Mouse (Mus musculus): ENCODE data around the gene Katnal1. TPM values are rescaled to one million over a fixed set of nuclear protein-coding genes. Genes with fewer than 3 reads are reported as not detected.

Katnal1 gene
- total RNA-seq, 2 experiments from 2014 or later, result 55.4 to 56.9 TPM

DNA sequence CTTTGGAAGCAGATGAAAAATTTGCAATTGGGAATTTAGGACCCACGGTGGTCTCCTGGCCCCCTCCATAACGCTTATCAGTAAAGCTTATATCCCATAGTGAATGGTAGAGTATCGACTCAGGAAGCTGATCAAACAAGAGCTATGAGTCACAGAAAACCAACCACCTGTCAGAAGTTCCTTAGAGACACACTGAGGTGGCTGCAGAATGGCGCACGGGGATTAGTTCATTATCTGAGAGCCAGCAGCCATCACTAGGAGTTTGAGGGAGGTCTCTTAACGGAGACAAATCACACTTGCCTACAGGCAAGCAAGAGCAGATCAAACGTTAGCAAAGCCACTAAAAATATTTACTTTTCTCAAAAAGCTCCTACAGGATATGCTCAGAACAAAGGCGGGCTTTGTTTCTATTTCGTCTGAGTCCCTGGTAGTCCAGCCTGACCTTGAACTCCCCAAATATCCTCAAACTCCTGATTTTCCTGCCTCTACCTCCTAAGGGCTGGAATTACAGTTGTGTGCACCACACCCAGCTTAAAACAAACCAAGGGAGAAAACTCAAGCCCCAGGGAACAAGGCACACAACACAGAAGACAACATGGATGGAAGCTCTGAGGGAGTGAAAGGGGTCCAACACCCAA is 27.9 kb upstream of the Katnal1 start:
- intact Hi-C loops (cut with DNase I), result loop anchor here (10.0 kb wide), 1 partner anchor 142 kb away; no protein-coding TSS in a partner anchor
- DNase-seq (ENCODE audit: low spot score in 2 of 2), result no peak

GRCm38 (mm10) chr5:148956091-148956490 is 27.0 kb upstream of the Katnal1 start:
- no peak for DNase-seq (ENCODE audit: low spot score in 2 of 2)
- intact Hi-C loops (cut with DNase I), result loop anchor here (10.0 kb wide), 1 partner anchor 141 kb away; no protein-coding TSS in a partner anchor

GRCm38 (mm10) chr5:148955575-148955974 is 26.5 kb upstream of the Katnal1 start:
- DNase-seq (ENCODE audit: low spot score in 2 of 2), result no peak
- intact Hi-C loops (cut with DNase I), result loop anchor here (10.0 kb wide), 1 partner anchor 141 kb away; no protein-coding TSS in a partner anchor

GRCm38 (mm10) chr5:148954314-148955060 is 25.4 kb upstream of the Katnal1 start:
- intact Hi-C loops (cut with DNase I), result loop anchor here (10.0 kb wide), 1 partner anchor 140 kb away; no protein-coding TSS in a partner anchor

DNA sequence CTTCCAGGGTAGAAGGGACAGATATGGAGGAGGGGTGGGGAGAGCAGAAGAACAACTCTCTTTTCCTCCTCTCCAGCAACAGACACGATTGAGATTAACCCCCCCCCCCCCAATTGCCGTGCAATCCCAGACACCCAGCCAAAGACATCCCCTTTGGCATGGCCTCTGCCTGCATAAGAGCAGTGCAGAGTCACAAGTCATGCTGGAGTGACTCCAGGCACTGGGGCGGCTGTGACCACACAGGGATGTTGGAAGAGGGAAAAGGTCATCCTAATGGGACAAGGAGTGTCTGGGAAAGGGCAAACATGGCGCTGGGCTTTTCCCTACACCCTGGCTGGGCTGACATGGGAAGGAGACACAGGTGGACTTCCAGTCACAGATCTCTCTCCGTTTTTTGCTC is 24.0 kb upstream of the Katnal1 start:
- intact Hi-C loops (cut with DNase I), result loop anchor here (10.0 kb wide), 1 partner anchor 138 kb away; no protein-coding TSS in a partner anchor
- no peak for DNase-seq (ENCODE audit: low spot score in 2 of 2)

More at GRCm38 (mm10) chr5:148954314-148955060, 25.4 kb upstream of the Katnal1 start:
- peak in 1 of 2 experiments; percentile 21 for DNase-seq (ENCODE audit: low spot score in 2 of 2)

DNA sequence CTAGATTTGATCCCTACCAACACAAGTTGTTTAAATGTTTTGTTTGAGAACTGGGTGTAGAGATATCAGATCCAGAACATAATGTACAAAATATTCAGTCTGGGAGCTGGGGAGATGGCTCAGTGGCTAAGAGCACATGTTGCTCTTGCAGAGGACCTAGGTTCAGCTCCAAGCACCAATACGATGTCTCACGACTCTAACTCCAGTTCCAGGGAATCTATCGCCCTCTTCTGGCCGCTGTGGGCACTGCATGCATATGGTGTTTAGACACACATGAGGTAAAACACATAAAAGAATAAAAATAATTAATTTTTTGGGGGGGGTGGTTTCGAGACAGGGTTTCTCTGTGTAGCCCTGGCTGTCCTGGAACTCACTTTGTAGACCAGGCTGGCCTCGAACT is 23.3 kb upstream of the Katnal1 start:
- intact Hi-C loops (cut with DNase I), result loop anchor here (10.0 kb wide), 1 partner anchor 138 kb away; no protein-coding TSS in a partner anchor
- no peak for DNase-seq (ENCODE audit: low spot score in 2 of 2)

DNA sequence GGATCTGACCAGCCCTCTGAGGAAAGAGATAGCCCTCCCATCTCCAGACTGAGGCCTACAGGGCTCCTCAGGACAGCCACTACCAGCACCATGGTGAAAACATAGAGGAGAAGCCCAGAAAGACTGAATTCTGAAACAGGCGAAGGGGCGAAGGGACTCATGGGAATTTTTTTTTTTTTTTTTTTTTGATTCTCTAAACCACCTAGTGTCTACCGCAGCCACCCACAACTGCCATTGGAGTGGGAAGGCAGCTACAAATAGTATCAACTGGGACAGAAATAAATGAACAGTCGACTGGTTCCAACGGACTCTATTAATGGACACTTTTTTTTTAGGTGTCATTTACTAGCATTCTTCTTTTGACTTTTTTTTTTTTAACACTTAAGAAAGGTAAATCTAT is 22.2 kb upstream of the Katnal1 start:
- intact Hi-C loops (cut with DNase I), result loop anchor here (10.0 kb wide), 1 partner anchor 137 kb away; no protein-coding TSS in a partner anchor

GRCm38 (mm10) chr5:148950064-148950463 is 20.9 kb upstream of the Katnal1 start:
- intact Hi-C loops (cut with DNase I), result loop anchor here (10.0 kb wide), 1 partner anchor 135 kb away; no protein-coding TSS in a partner anchor
- no peak for DNase-seq (ENCODE audit: low spot score in 2 of 2)

More for the DNA sequence above, 22.2 kb upstream of the Katnal1 start:
- no peak for DNase-seq (ENCODE audit: low spot score in 2 of 2)

GRCm38 (mm10) chr5:148948577-148948976 is 19.5 kb upstream of the Katnal1 start:
- DNase-seq (ENCODE audit: low spot score in 2 of 2), result no peak
- intact Hi-C loops (cut with DNase I), result no loop called here

GRCm38 (mm10) chr5:148947412-148947811 is 18.3 kb upstream of the Katnal1 start:
- DNase-seq (ENCODE audit: low spot score in 2 of 2), result no peak
- intact Hi-C loops (cut with DNase I), result no loop called here

DNA sequence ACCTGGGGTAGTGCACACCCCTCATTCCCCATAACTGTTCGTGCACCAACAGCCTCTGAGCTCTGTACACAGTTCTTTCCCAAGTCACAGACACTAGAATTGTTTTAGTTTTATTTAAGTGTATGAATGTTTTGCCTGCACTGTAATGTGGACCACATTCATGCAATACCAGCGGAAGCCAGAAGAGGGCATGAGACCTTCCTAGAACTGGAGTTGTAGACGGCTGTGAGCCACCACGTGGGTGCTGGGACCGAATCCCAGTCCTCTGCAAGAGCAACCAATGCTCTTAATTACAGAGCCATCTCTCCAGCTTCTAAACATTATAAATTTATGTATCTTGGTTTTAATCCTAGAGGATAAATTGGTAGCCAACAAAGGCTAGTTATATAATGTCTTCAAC is 17.7 kb upstream of the Katnal1 start:
- DNase-seq (ENCODE audit: low spot score in 2 of 2), result peak in 1 of 2 experiments; percentile 38
- intact Hi-C loops (cut with DNase I), result no loop called here

GRCm38 (mm10) chr5:148945735-148946134 is 16.6 kb upstream of the Katnal1 start:
- intact Hi-C loops (cut with DNase I), result no loop called here
- no peak for DNase-seq (ENCODE audit: low spot score in 2 of 2)

DNA sequence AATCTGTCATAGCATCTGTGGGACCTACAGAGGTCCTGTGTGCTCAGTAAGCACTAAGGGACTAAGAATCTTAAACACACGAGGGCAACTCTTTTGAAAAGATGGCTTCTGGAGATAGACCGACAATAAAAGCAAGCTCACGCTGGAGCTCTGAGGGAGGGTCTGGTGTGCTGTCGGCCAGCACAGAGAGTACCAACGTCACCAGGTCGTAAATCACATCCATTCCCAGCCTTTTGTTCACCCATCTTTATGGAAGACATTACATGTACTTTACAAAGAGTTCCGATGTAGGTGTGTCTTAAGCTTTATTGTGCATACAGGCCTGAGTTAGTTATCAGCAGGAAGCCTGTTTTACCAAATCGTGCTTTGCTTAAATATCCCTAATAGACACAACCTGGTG is 14.9 kb upstream of the Katnal1 start:
- intact Hi-C loops (cut with DNase I), result no loop called here
- DNase-seq (ENCODE audit: low spot score in 2 of 2), result no peak

DNA sequence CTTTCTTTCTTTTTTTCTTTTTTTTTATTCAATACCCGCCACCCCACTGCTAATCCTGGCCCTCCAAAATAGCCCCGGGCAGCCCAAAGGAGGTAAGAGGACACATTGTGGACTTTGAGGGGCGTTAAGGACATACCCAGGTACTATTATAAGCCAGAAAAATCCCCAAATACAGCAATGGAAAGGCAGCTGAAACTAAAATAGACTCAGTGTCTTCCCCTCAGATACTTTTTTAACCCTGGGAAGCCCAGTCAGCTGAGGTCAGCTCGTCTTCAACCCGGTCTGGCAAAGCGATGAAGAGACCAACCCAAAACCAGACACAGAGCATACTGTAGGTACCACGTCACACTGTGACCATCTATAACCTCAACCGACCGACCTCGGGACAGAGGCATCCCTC is 14.3 kb upstream of the Katnal1 start:
- intact Hi-C loops (cut with DNase I), result no loop called here
- DNase-seq (ENCODE audit: low spot score in 2 of 2), result no peak

GRCm38 (mm10) chr5:148942957-148943356 is 13.8 kb upstream of the Katnal1 start:
- intact Hi-C loops (cut with DNase I), result no loop called here
- DNase-seq (ENCODE audit: low spot score in 2 of 2), result no peak

GRCm38 (mm10) chr5:148942305-148942704 is 13.2 kb upstream of the Katnal1 start:
- no peak for DNase-seq (ENCODE audit: low spot score in 2 of 2)
- intact Hi-C loops (cut with DNase I), result no loop called here

DNA sequence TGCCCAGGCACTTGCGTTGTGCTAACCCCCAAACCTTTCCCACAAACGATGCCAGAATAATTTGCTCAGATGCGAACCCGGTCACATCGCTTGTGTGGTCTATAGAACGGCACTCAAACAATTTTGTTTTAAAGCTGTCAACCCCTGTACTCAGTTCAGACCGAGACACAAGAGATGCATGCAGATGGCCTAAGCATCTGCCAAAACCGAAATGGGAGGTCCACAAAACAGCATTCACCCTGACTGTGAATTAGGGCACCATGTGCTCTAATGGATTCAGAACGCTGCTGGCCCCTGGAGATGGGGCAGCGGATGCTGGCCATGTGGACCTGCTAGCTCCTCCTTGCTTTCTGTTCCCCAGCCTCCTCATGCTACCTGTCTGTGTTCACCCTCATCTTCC is 12.7 kb upstream of the Katnal1 start:
- intact Hi-C loops (cut with DNase I), result no loop called here
- DNase-seq (ENCODE audit: low spot score in 2 of 2), result no peak

GRCm38 (mm10) chr5:148939948-148940382 is 10.8 kb upstream of the Katnal1 start:
- intact Hi-C loops (cut with DNase I), result no loop called here
- no peak for DNase-seq (ENCODE audit: low spot score in 2 of 2)

DNA sequence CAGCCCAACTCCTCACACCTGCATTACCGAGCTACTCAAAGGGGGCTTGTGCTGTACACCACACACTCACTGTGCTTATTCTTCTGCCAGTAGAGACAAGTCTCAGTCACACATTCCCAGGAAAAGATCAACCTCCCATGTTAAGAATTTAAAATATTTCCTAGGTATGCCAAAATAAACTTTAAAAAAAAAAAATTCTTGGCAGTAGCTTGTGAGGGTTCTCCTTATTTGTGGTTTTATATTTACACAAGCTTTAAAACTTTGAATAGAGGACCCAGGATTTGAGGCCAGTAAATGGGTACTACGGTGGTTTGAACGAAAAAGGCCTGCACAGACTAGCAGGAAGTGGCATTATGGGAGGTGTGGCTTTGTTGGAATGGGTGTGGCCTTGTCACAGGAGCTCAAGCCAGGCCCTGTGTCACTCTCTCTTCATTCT is 7.4 kb upstream of the Katnal1 start:
- no peak for DNase-seq (ENCODE audit: low spot score in 2 of 2)
- intact Hi-C loops (cut with DNase I), result no loop called here

DNA sequence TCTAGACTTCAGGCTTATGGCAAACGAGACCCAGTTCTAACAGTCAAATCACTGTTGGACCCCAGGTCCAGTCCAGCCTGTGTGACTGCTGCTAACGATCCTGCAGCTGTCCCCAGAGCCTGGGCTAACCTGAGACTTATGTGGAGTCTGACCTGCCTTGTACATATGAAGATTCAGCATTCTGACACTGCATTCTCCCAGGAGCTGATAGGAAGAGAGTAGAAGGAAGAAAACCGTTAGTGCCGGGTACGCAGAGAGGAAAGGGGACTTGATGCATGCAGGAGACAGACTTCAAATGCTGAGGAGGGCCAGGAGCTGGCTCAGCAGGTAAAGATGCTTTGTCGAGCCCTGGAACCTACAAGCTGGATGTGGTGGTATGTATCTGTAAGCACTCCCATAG is 6.8 kb upstream of the Katnal1 start:
- no peak for DNase-seq (ENCODE audit: low spot score in 2 of 2)
- intact Hi-C loops (cut with DNase I), result no loop called here

Measured in left cerebral cortex, postnatal 14 days (tissue).